Mouse (Mus musculus): Measurements from ENCODE around the gene Cpsf6. TPM values are rescaled to one million over a fixed set of nuclear protein-coding genes. Genes with fewer than 3 reads are reported as not detected.

The Cpsf6 gene
- 160 and 164 TPM in 2 replicates for polyA plus RNA-seq (2012)

DNA sequence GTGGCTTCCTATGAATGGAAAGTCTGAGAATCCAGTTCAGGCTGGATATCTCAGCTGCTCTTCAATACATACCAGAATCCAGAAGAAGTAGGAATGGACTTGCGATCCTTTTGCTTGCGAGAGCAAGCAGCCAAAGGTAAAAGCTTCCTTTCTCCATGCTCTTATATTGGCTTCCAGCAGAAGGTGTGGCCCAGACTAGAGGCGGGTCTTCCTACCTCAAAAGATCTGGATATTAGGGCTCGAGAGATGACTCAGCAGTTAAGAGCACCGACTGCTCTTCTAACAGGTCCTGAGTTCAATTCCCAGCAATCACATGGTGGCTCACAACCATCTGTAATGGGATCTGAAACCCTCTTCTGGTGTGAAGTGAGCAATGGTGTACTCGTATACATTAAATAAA is at the start of gene Cpsf6:
TSS of gene Cpsf6 (minus strand) at position 108 of the 400 bp plus-strand sequence.

Other genes starting within 250 kb of the Cpsf6 start
- gene Frs2, start 231.5 kb downstream of the Cpsf6 start, polyA plus RNA-seq (2012) = 15.3 and 15.7 TPM in 2 replicates
- gene Yeats4, start 155.5 kb downstream of the Cpsf6 start, polyA plus RNA-seq (2012) = 132 and 146 TPM in 2 replicates
- not detected in 2 replicates for gene 9530003J23Rik, start 141.3 kb downstream of the Cpsf6 start, polyA plus RNA-seq (2012)
- 17.5 and 28.8 TPM in 2 replicates for gene Lyz2, start 97.7 kb downstream of the Cpsf6 start, polyA plus RNA-seq (2012)
- gene Lyz1, start 87.1 kb downstream of the Cpsf6 start, polyA plus RNA-seq (2012) = 0.05 TPM in 1 of 2 replicates, not detected in the other
- 0.04 and 0.10 TPM in 2 replicates for gene Cpm, start 249.5 kb upstream of the Cpsf6 start, polyA plus RNA-seq (2012)

Data from megakaryocyte-erythroid progenitor cell, adult 5 weeks (primary cell).